Mouse (Mus musculus) CH12.LX (cell line): ENCODE results near the gene Cc2d1a. TPM values are rescaled to one million over a fixed set of nuclear protein-coding genes. Genes with fewer than 3 reads are reported as not detected.

Experiments
- DNase-seq: peaks from one replicate; pipeline ENCODE4 v3.0.0-alpha.2; 2013; ENCODE audit errors: extremely low read depth
- H3K27ac ChIP-seq: 2 replicates; pipeline ENCODE4 v1.5.1; 2012; ENCODE audit warnings: low read depth, mild to moderate bottlenecking, control low read depth, moderate library complexity; ENCODE audit not compliant: insufficient read depth
- H3K27me3 ChIP-seq: replicated peaks from 2 replicates; pipeline ENCODE3; 2012; ENCODE audit warnings: inconsistent platforms
- H3K36me3 ChIP-seq, 2 experiments: replicated peaks in 1 of 2; 2 replicates each; pipeline versions ENCODE3 to v1.6.1; 2012; ENCODE audit warnings: inconsistent platforms in 1 of 2, low read length in 1 of 2, mild to moderate bottlenecking in 1 of 2, mixed read lengths in 1 of 2, moderate library complexity in 1 of 2; ENCODE audit not compliant: control insufficient read depth in 1 of 2, insufficient read depth in 1 of 2
- H3K4me1 ChIP-seq, 2 experiments: 2 replicates each; pipeline ENCODE4 v1.6.1; 2012; ENCODE audit warnings: inconsistent platforms in 1 of 2, moderate library complexity in 1 of 2; ENCODE audit not compliant: insufficient read depth in 2 of 2, control insufficient read depth in 1 of 2
- H3K4me2 ChIP-seq: 2 replicates; pipeline ENCODE4 v1.6.1; 2012; ENCODE audit warnings: low read depth, mild to moderate bottlenecking, control low read depth; ENCODE audit not compliant: poor library complexity, insufficient read depth, severe bottlenecking
- H3K4me3 ChIP-seq, 3 experiments: fragments of 150-350 bp in 1 of 3; sonication (generic) in 1 of 3; replicated peaks in 1 of 3; 2 replicates each; pipeline versions ENCODE3 to v1.5.1; 2011 to 2012; ENCODE audit warnings: low read depth in 2 of 3, low read length in 2 of 3, mild to moderate bottlenecking in 2 of 3, moderate library complexity in 2 of 3, control low read depth in 1 of 3, improper control_type of control experiment in 1 of 3, inconsistent platforms in 1 of 3, mixed read lengths in 1 of 3; ENCODE audit not compliant: poor library complexity in 1 of 3
- H3K79me2 ChIP-seq: replicated peaks from 2 replicates; pipeline ENCODE4 v1.6.1; 2012; ENCODE audit warnings: mild to moderate bottlenecking, moderate library complexity; ENCODE audit not compliant: control insufficient read depth, poor library complexity, insufficient read depth, severe bottlenecking; ENCODE audit errors: extremely low read depth
- H3K9ac ChIP-seq: 2 replicates; pipeline ENCODE4 v1.6.1; 2012; ENCODE audit warnings: low read depth, mild to moderate bottlenecking, control low read depth, moderate library complexity; ENCODE audit not compliant: insufficient read depth
- H3K9me3 ChIP-seq: replicated peaks from 2 replicates; pipeline ENCODE3; 2012; ENCODE audit warnings: low read length, inconsistent platforms, mixed read lengths
- CHD2 ChIP-seq: IDR thresholded peaks from 2 replicates; pipeline ENCODE4 v1.6.1; 2011; ENCODE audit warnings: low read length, improper control_type of control experiment
- E2F4 ChIP-seq: IDR thresholded peaks from 2 replicates; pipeline ENCODE4 v1.6.1; 2011; ENCODE audit warnings: low read depth, low read length, improper control_type of control experiment; ENCODE audit not compliant: insufficient replicate concordance
- ELF1 ChIP-seq: IDR thresholded peaks from 2 replicates; pipeline ENCODE4 v1.6.1; 2014; ENCODE audit warnings: low read depth, mild to moderate bottlenecking, inconsistent platforms, low read length, improper control_type of control experiment
- EP300 ChIP-seq: IDR thresholded peaks from 2 replicates; pipeline ENCODE4 v1.6.1; 2011; ENCODE audit warnings: low read length, improper control_type of control experiment
- ETS1 ChIP-seq: conservative IDR thresholded peaks from 2 replicates; pipeline ENCODE4 v1.6.1; 2012; ENCODE audit warnings: low read depth, mild to moderate bottlenecking, inconsistent platforms, low read length, improper control_type of control experiment, moderate library complexity
- IRF4 ChIP-seq: IDR thresholded peaks from 2 replicates; pipeline ENCODE4 v1.6.1; 2014; ENCODE audit warnings: low read depth, mild to moderate bottlenecking, inconsistent platforms, low read length, improper control_type of control experiment
- JUN ChIP-seq: IDR thresholded peaks from 2 replicates; pipeline ENCODE4 v1.6.1; 2011; ENCODE audit warnings: low read depth, mild to moderate bottlenecking, low read length, improper control_type of control experiment, moderate library complexity; ENCODE audit not compliant: insufficient read depth
- JUND ChIP-seq: conservative IDR thresholded peaks from 2 replicates; pipeline ENCODE4 v1.6.1; 2011; ENCODE audit warnings: low read depth, low read length, improper control_type of control experiment
- KAT2A ChIP-seq: IDR thresholded peaks from 2 replicates; pipeline ENCODE4 v1.6.1; 2012; ENCODE audit warnings: low read length, improper control_type of control experiment, inconsistent platforms; ENCODE audit not compliant: insufficient replicate concordance
- MAFK ChIP-seq: IDR thresholded peaks from 2 replicates; pipeline ENCODE4 v1.6.1; 2011; ENCODE audit warnings: low read length, improper control_type of control experiment; ENCODE audit not compliant: insufficient replicate concordance
- MAX ChIP-seq: IDR thresholded peaks from 2 replicates; pipeline ENCODE4 v1.6.1; 2011; ENCODE audit warnings: low read length, improper control_type of control experiment
- MAZ ChIP-seq: IDR thresholded peaks from 2 replicates; pipeline ENCODE4 v1.6.1; 2012; ENCODE audit warnings: low read depth, mild to moderate bottlenecking, inconsistent platforms, low read length, improper control_type of control experiment, moderate library complexity
- MEF2A ChIP-seq: IDR thresholded peaks from 2 replicates; pipeline ENCODE4 v1.6.1; 2014; ENCODE audit warnings: low read depth, mild to moderate bottlenecking, inconsistent platforms, low read length, improper control_type of control experiment, borderline replicate concordance
- NELFE ChIP-seq: IDR thresholded peaks from 2 replicates; pipeline ENCODE4 v1.6.1; 2011; ENCODE audit warnings: low read depth, low read length, improper control_type of control experiment
- NRF1 ChIP-seq: IDR thresholded peaks from 2 replicates; pipeline ENCODE4 v1.6.1; 2014; ENCODE audit warnings: low read depth, mild to moderate bottlenecking, inconsistent platforms, low read length, improper control_type of control experiment, moderate library complexity
- PAX5 ChIP-seq: IDR thresholded peaks from 2 replicates; pipeline ENCODE4 v1.6.1; 2012; ENCODE audit warnings: low read length, inconsistent platforms, mixed read lengths
- POLR2AphosphoS2 ChIP-seq: IDR thresholded peaks from 2 replicates; pipeline ENCODE4 v1.6.1; 2011; ENCODE audit warnings: low read depth, low read length, improper control_type of control experiment
- RAD21 ChIP-seq: IDR thresholded peaks from 2 replicates; pipeline ENCODE4 v1.6.1; 2011; ENCODE audit warnings: low read depth, mild to moderate bottlenecking, low read length, improper control_type of control experiment, moderate library complexity
- RCOR1 ChIP-seq: conservative IDR thresholded peaks from 2 replicates; pipeline ENCODE4 v1.6.1; 2012; ENCODE audit warnings: low read depth, mild to moderate bottlenecking, inconsistent platforms, low read length, improper control_type of control experiment
- SIN3A ChIP-seq: IDR thresholded peaks from 2 replicates; pipeline ENCODE4 v1.6.1; 2012; ENCODE audit warnings: low read length, improper control_type of control experiment, inconsistent platforms
- TBP ChIP-seq: conservative IDR thresholded peaks from 2 replicates; pipeline ENCODE4 v1.6.1; 2011; ENCODE audit warnings: low read depth, low read length, improper control_type of control experiment
- TCF12 ChIP-seq: IDR thresholded peaks from 2 replicates; pipeline ENCODE4 v1.6.1; 2014; ENCODE audit warnings: low read depth, mild to moderate bottlenecking, inconsistent platforms, low read length, improper control_type of control experiment
- UBTF ChIP-seq: IDR thresholded peaks from 2 replicates; pipeline ENCODE4 v1.6.1; 2012; ENCODE audit warnings: low read depth, mild to moderate bottlenecking, inconsistent platforms, low read length, improper control_type of control experiment, moderate library complexity
- USF1 ChIP-seq: IDR thresholded peaks from 2 replicates; pipeline ENCODE4 v1.6.1; 2014; ENCODE audit warnings: low read depth, mild to moderate bottlenecking, inconsistent platforms, low read length, improper control_type of control experiment
- USF2 ChIP-seq: conservative IDR thresholded peaks from 2 replicates; pipeline ENCODE4 v1.6.1; 2011; ENCODE audit warnings: low read depth, low read length, improper control_type of control experiment
- ZC3H11A ChIP-seq: IDR thresholded peaks from 2 replicates; pipeline ENCODE4 v1.6.1; 2012; ENCODE audit warnings: low read depth, mild to moderate bottlenecking, inconsistent platforms, low read length, improper control_type of control experiment
- ZKSCAN1 ChIP-seq: IDR thresholded peaks from 2 replicates; pipeline ENCODE4 v1.6.1; 2012; ENCODE audit warnings: low read depth, inconsistent platforms, low read length, improper control_type of control experiment, borderline replicate concordance
- ZNF384 ChIP-seq: IDR thresholded peaks from 2 replicates; pipeline ENCODE4 v1.6.1; 2012; ENCODE audit warnings: low read depth, low read length, improper control_type of control experiment, inconsistent platforms
- dilution Hi-C: fragments of 300-500 bp; cut with MboI; formaldehyde crosslinking; loops from 2 replicates; pipeline ENCODE4 v1.14.3; 2020; ENCODE audit warnings: low sequenced_read_pairs; ENCODE audit not compliant: extremely low pct_unique_long_range_greater_than_20kb, extremely low pct_ligation_motif_present
- in situ Hi-C: fragments of 300-500 bp; cut with MboI; formaldehyde crosslinking; loops from 3 replicates; pipeline ENCODE4 v1.14.3; 2019; ENCODE audit warnings: low sequenced_read_pairs, low pct_ligation_motif_present, low pct_unique_long_range_greater_than_20kb, mixed read lengths
- polyA plus RNA-seq: library from polyadenylated mRNA; unstranded; fragments of >175 nt; gene quantifications from 2 replicates; pipeline ENCODE4 v1.2.1, GENCODE M21; 2012; ENCODE audit warnings: low read depth; ENCODE audit not compliant: insufficient read length
- total RNA-seq, 2 experiments: library from RNA; depleted of rRNA; stranded (reverse); fragments of 300-350 nt in 1 of 2; fragments of >200 nt in 1 of 2; gene quantifications; 2 replicates each; pipeline ENCODE4 v1.2.3; 2012 to 2014

The Cc2d1a gene
- total and polyA plus RNA-seq, 3 experiments: 2.8 to 11.4 (median 7.8) TPM

DNA sequence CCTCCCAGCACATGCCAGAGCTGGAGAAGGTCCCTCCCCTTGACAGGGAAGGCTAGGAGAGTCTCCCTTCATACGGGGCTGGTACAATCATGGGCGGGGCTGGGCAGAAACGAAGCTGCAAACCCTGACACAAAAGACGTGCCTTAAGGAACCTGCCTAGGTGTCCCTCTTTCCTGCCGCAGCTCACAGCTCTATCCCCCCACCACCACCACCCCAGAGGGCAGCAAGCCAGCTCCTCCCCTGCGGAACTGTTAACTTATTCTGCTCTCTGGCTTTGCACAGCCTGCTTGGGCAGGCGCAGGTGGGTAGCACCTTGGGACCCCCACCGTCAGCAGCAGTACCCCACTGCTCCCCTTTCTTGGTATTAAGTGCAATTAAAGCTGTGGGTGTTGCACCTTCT lies 51.7 kb downstream of the Cc2d1a start:
- TF ChIP-seq USF2 (no peak), IRF4 (no peak), RAD21 (no peak), TBP (no peak), EP300 (no peak), MAFK (no peak), ELF1 (no peak), NELFE (no peak), NRF1 (no peak), CHD2 (no peak), ETS1 (no peak), ZKSCAN1 (no peak), USF1 (no peak), E2F4 (no peak), PAX5 (no peak)
- in situ Hi-C loops (no loop called here), dilution Hi-C loops (no loop called here)
- no peak overlapping the region for H3K4me2 ChIP-seq
- H3K4me3 ChIP-seq: no peak overlapping the region
- no peaks in the 10 kb centered on the region for H3K27me3 ChIP-seq
- no peaks in the 10 kb centered on the region for H3K9me3 ChIP-seq
- H3K36me3 ChIP-seq: peaks cover 80 to 95% of the 10 kb centered on the region in 2 experiments
- H3K27ac ChIP-seq: no peak overlapping the region
- H3K4me1 ChIP-seq: no peaks in the 10 kb centered on the region
- H3K79me2 ChIP-seq: no peaks in the 10 kb centered on the region
- H3K9ac ChIP-seq: no peak overlapping the region
- no peak for DNase-seq

DNA sequence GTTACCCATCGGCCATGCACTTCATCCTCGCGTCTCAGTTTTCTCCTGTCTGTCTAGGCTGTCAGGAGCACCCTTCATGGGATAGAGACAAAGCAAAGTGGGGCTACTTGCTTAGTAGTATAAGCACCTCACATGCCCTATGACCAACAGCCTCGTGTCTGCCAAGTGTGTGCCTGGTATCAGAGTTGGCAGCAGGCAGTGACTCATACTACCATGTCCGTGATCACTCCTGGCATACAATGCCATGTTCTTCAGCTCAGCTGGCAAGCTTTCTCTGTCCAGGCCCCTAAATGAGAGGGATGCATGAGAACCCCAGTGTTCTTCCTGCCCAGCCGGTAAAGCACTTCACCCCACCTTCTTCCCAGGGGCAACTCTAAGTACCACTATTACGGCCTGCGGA lies 57.2 kb downstream of the Cc2d1a start:
- Histone ChIP-seq H3K4me2 (no peak overlapping the region), H3K27ac (no peak overlapping the region), H3K27me3 (no peaks in the 10 kb centered on the region), H3K79me2 (no peaks in the 10 kb centered on the region), H3K9me3 (no peaks in the 10 kb centered on the region), H3K9ac (no peak overlapping the region), H3K4me3 (no peak overlapping the region), H3K36me3 (peaks cover 77 to 95% of the 10 kb centered on the region in 2 experiments), H3K4me1 (no peaks in the 10 kb centered on the region)
- in situ Hi-C loops (no loop called here), dilution Hi-C loops (no loop called here)
- TF ChIP-seq ZC3H11A (no peak), POLR2AphosphoS2 (no peak), UBTF (no peak), JUND (no peak), TCF12 (no peak), KAT2A (no peak), EP300 (no peak), NELFE (no peak), NRF1 (no peak), MAX (no peak), ZNF384 (no peak), ELF1 (no peak), MEF2A (no peak), RCOR1 (no peak), CHD2 (no peak), USF1 (no peak), SIN3A (no peak), MAZ (no peak), JUN (no peak)
- DNase-seq: no peak
